Mouse (Mus musculus) megakaryocyte, embryonic 14.5 days (primary cell): ENCODE results near the gene Slc23a2.

Source experiments
- FLI1 ChIP-seq: IDR thresholded peaks from 2 replicates; pipeline ENCODE4 v1.6.1; 2012; ENCODE audit warnings: low read length, inconsistent platforms, mixed read lengths
- GATA1 ChIP-seq: IDR thresholded peaks from 3 replicates; pipeline ENCODE4 v1.6.1; 2012; ENCODE audit warnings: mixed read lengths, low read length, inconsistent platforms, borderline replicate concordance

- no peak for TF ChIP-seq GATA1
- TF ChIP-seq FLI1, result no peak
These were observed 12.6 kb upstream of the Slc23a2 start for GRCm38 (mm10) chr2:132157482-132157881.
